Mouse (Mus musculus): ENCODE data around the gene Crb2. TPM values are rescaled to one million over a fixed set of nuclear protein-coding genes. Genes with fewer than 3 reads are reported as not detected.

Gene Crb2
- polyA plus RNA-seq, 1 experiment, result 0.01 TPM

DNA sequence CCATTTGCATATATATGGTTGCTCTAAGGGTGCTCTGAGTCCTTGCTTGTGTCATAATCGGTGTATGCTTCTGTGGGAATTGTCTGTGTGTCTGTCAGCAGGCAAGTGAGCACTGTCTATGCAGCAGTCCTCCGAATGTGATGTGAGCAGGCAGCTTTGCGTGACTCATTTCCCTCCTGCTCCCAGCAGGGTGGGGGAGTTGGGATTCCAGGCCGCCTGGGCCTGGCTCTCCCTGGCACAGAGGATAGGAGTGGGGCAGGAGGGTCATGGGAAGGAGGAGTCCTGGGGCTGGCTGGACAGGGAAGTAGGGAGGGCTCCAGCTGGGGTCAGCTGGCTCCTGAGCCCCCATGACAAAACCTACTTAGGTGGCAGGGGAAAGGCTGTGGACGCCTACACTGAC, 8.4 kb downstream of the Crb2 start:
- Histone ChIP-seq H3ac (ENCODE audit: control insufficient read depth, insufficient read length, low read depth) (no peak overlapping the region), H3K36me3 (ENCODE audit: control insufficient read depth, insufficient read depth) (no peaks in the 10 kb centered on the region), H3K4me3 (ENCODE audit: insufficient read depth, poor library complexity, severe bottlenecking) (no peak overlapping the region), H3K79me2 (ENCODE audit: control insufficient read depth, insufficient read depth) (no peaks in the 10 kb centered on the region), H3K79me3 (ENCODE audit: low read depth) (no peaks in the 10 kb centered on the region), H3K27me3 (ENCODE audit: control insufficient read depth, insufficient read depth, insufficient read length) (no peaks in the 10 kb centered on the region)
- TF ChIP-seq USF1 (IDR thresholded peaks at IDR 0.05; ENCODE audit: low read depth) (no peak), CEBPB (IDR thresholded peaks at IDR 0.05; ENCODE audit: low read depth) (no peak), CTCF (IDR thresholded peaks at IDR 0.05; ENCODE audit: control insufficient read depth, insufficient read depth, insufficient read length) (no peak), FOSL1 (IDR thresholded peaks at IDR 0.05; ENCODE audit: insufficient read depth, low read length, poor library complexity, severe bottlenecking) (no peak), MAX (IDR thresholded peaks at IDR 0.05) (no peak), MYOD1 (IDR thresholded peaks at IDR 0.05; ENCODE audit: control insufficient read depth, insufficient read length, low read depth) (no peak), MYOG (IDR thresholded peaks at IDR 0.05; ENCODE audit: control insufficient read depth, extremely low read depth, insufficient read length) (no peak)

DNA sequence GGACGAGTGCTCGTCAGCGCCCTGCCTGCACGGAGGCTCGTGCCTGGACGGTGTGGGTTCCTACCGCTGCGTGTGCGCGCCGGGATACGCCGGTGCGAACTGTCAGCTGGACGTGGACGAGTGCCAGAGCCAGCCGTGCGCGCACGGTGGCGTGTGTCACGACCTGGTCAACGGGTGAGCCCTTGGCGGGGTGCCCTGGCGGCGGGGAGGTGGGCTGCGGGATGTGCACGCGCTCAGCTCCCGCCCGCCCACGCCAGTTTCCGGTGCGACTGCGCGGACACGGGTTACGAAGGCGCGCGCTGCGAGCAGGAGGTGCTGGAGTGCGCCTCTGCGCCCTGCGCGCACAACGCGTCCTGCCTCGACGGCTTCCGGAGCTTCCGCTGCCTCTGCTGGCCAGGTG, 10.4 kb downstream of the Crb2 start:
- no peak overlapping the region for H3ac ChIP-seq (ENCODE audit: control insufficient read depth, insufficient read length, low read depth)
- H3K79me2 ChIP-seq (ENCODE audit: control insufficient read depth, insufficient read depth), result no peaks in the 10 kb centered on the region
- no peaks in the 10 kb centered on the region for H3K27me3 ChIP-seq (ENCODE audit: control insufficient read depth, insufficient read depth, insufficient read length)
- no peaks in the 10 kb centered on the region for H3K79me3 ChIP-seq (ENCODE audit: low read depth)
- no peak overlapping the region for H3K4me3 ChIP-seq (ENCODE audit: insufficient read depth, poor library complexity, severe bottlenecking)
- TF ChIP-seq MYOD1 (IDR thresholded peaks at IDR 0.05; ENCODE audit: control insufficient read depth, insufficient read length, low read depth), result no peak
- no peak for TF ChIP-seq MAX (IDR thresholded peaks at IDR 0.05)
- no peak for TF ChIP-seq FOSL1 (IDR thresholded peaks at IDR 0.05; ENCODE audit: insufficient read depth, low read length, poor library complexity, severe bottlenecking)
- TF ChIP-seq CEBPB (IDR thresholded peaks at IDR 0.05; ENCODE audit: low read depth), result no peak
- no peak for TF ChIP-seq CTCF (IDR thresholded peaks at IDR 0.05; ENCODE audit: control insufficient read depth, insufficient read depth, insufficient read length)
- TF ChIP-seq MYOG (IDR thresholded peaks at IDR 0.05; ENCODE audit: control insufficient read depth, extremely low read depth, insufficient read length), result no peak
- no peak for TF ChIP-seq USF1 (IDR thresholded peaks at IDR 0.05; ENCODE audit: low read depth)
- H3K36me3 ChIP-seq (ENCODE audit: control insufficient read depth, insufficient read depth), result no peaks in the 10 kb centered on the region

DNA sequence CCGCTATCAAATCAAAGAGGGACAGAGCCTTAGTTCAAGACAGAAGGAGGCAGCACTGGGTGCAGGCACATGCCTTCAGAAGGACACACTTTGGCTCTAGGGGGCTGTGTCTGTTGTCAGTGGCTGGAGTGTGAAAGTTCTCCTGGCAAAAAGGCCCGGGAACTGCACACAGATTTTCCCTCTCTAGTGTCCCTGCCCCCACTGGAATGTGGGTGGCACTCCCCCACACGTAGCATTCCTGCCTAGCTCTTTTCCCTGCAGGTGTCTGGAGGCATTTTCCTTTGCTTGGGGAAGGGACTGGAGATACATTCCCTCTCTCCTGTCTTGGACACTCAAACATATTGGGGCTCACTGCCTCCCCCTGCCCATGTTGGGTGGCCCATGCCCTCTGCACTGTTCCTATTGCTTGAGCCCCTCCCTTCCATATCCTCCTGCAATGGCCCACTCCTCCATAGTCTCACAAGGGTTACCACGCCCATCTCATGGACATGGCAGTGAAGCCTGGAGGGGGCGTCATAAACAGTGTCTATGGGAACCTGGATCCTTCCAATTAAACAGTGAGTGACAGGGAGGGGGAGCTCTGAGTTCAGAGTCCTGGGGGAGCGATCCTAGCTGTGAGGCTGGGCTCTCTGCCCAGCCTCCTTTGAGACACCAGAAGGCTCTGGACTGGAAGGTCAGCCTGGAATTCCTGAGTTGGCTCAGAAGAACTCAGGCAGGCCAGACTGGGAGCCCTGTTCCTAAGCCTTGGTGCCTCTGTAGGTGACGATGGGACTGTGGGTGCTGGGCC, 12.3 kb downstream of the Crb2 start:
- no peak for TF ChIP-seq CTCF (IDR thresholded peaks at IDR 0.05; ENCODE audit: control insufficient read depth, insufficient read depth, insufficient read length)
- no peak for TF ChIP-seq MYOG (IDR thresholded peaks at IDR 0.05; ENCODE audit: control insufficient read depth, extremely low read depth, insufficient read length)
- no peak for TF ChIP-seq MYOD1 (IDR thresholded peaks at IDR 0.05; ENCODE audit: control insufficient read depth, insufficient read length, low read depth)
- no peak for TF ChIP-seq MAX (IDR thresholded peaks at IDR 0.05)
- no peak for TF ChIP-seq USF1 (IDR thresholded peaks at IDR 0.05; ENCODE audit: low read depth)
- no peak for TF ChIP-seq CEBPB (IDR thresholded peaks at IDR 0.05; ENCODE audit: low read depth)
- TF ChIP-seq FOSL1 (IDR thresholded peaks at IDR 0.05; ENCODE audit: insufficient read depth, low read length, poor library complexity, severe bottlenecking), result no peak
- Histone ChIP-seq H3K36me3 (ENCODE audit: control insufficient read depth, insufficient read depth) (no peaks in the 10 kb centered on the region), H3ac (ENCODE audit: control insufficient read depth, insufficient read length, low read depth) (no peak overlapping the region), H3K79me2 (ENCODE audit: control insufficient read depth, insufficient read depth) (no peaks in the 10 kb centered on the region), H3K4me3 (ENCODE audit: insufficient read depth, poor library complexity, severe bottlenecking) (no peak overlapping the region), H3K79me3 (ENCODE audit: low read depth) (no peaks in the 10 kb centered on the region), H3K27me3 (ENCODE audit: control insufficient read depth, insufficient read depth, insufficient read length) (no peaks in the 10 kb centered on the region)

DNA sequence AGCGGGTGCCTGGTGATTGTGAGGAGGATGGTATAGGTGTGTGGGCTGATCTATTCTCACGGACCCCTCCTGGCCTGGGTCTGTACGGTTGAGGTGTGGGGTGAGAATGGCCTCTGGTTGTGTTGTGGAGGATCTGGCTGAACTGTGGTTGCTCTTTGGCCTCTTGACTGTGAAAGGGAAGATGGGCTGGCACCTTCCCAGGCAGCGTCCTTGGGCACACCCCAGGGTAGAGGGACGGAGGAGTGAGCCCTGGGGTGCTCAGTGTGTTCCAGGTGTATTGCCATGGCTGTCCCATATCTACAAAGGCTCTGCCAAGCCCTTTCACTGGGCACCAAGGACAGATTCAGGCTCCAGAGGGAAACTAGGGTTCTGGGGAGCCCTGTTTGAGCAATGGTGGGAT, 13.0 kb downstream of the Crb2 start:
- Histone ChIP-seq H3K79me2 (ENCODE audit: control insufficient read depth, insufficient read depth) (no peaks in the 10 kb centered on the region), H3K4me3 (ENCODE audit: insufficient read depth, poor library complexity, severe bottlenecking) (no peak overlapping the region), H3K27me3 (ENCODE audit: control insufficient read depth, insufficient read depth, insufficient read length) (no peaks in the 10 kb centered on the region), H3K79me3 (ENCODE audit: low read depth) (no peaks in the 10 kb centered on the region), H3ac (ENCODE audit: control insufficient read depth, insufficient read length, low read depth) (no peak overlapping the region), H3K36me3 (ENCODE audit: control insufficient read depth, insufficient read depth) (no peaks in the 10 kb centered on the region)
- TF ChIP-seq FOSL1 (IDR thresholded peaks at IDR 0.05; ENCODE audit: insufficient read depth, low read length, poor library complexity, severe bottlenecking) (no peak), MYOG (IDR thresholded peaks at IDR 0.05; ENCODE audit: control insufficient read depth, extremely low read depth, insufficient read length) (no peak), CEBPB (IDR thresholded peaks at IDR 0.05; ENCODE audit: low read depth) (no peak), CTCF (IDR thresholded peaks at IDR 0.05; ENCODE audit: control insufficient read depth, insufficient read depth, insufficient read length) (no peak), MAX (IDR thresholded peaks at IDR 0.05) (no peak), MYOD1 (IDR thresholded peaks at IDR 0.05; ENCODE audit: control insufficient read depth, insufficient read length, low read depth) (no peak), USF1 (IDR thresholded peaks at IDR 0.05; ENCODE audit: low read depth) (no peak)

DNA sequence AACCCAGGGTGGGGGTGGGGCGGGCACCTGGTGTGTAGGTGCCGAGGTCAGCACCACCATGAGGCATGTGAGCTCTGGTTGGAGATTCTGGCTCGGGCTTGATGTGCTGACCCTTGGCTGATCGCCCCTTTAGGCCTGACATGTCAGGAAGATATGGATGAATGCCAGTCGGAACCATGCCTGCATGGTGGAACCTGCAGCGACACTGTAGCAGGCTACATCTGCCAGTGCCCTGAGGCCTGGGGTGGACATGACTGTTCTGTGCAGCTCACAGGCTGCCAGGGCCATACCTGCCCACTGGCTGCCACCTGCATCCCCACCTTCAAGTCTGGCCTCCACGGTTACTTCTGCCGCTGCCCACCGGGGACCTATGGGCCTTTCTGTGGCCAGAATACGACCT, 13.9 kb downstream of the Crb2 start:
- TF ChIP-seq MYOG (IDR thresholded peaks at IDR 0.05; ENCODE audit: control insufficient read depth, extremely low read depth, insufficient read length) (no peak), USF1 (IDR thresholded peaks at IDR 0.05; ENCODE audit: low read depth) (no peak), CEBPB (IDR thresholded peaks at IDR 0.05; ENCODE audit: low read depth) (no peak), CTCF (IDR thresholded peaks at IDR 0.05; ENCODE audit: control insufficient read depth, insufficient read depth, insufficient read length) (no peak), MAX (IDR thresholded peaks at IDR 0.05) (no peak), FOSL1 (IDR thresholded peaks at IDR 0.05; ENCODE audit: insufficient read depth, low read length, poor library complexity, severe bottlenecking) (no peak), MYOD1 (IDR thresholded peaks at IDR 0.05; ENCODE audit: control insufficient read depth, insufficient read length, low read depth) (no peak)
- H3K79me2 ChIP-seq (ENCODE audit: control insufficient read depth, insufficient read depth), result no peaks in the 10 kb centered on the region
- no peak overlapping the region for H3K4me3 ChIP-seq (ENCODE audit: insufficient read depth, poor library complexity, severe bottlenecking)
- H3ac ChIP-seq (ENCODE audit: control insufficient read depth, insufficient read length, low read depth), result no peak overlapping the region
- peaks cover 2% of the 10 kb centered on the region for H3K27me3 ChIP-seq (ENCODE audit: control insufficient read depth, insufficient read depth, insufficient read length)
- no peaks in the 10 kb centered on the region for H3K36me3 ChIP-seq (ENCODE audit: control insufficient read depth, insufficient read depth)
- H3K79me3 ChIP-seq (ENCODE audit: low read depth), result no peaks in the 10 kb centered on the region

All from C2C12 (cell line).